Mouse (Mus musculus): ENCODE data around the gene Cyp27b1.

DNA sequence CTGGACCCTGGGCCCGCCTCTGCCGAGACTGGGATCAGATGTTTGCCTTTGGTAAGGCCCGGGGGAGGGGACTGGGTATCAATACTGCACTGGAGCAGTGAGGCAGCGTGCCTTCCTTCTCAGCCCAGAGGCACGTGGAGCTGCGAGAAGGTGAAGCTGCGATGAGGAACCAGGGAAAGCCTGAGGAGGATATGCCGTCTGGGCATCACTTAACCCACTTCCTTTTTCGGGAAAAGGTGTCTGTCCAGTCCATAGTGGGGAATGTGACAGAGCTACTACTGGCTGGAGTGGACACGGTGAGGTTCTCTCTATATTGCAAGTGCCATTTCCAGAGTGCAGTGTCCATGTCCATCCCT lies 2.0 kb downstream of the Cyp27b1 start:
- no peak for TF ChIP-seq CTCF (IDR thresholded peaks at IDR 0.05; ENCODE audit: low read depth, low read length)
- no peak for TF ChIP-seq GATA1 (IDR thresholded peaks at IDR 0.05; ENCODE audit: borderline replicate concordance, low read length)

Data from G1E (cell line).